Mouse (Mus musculus): ENCODE results near the gene Ttpal. TPM values are rescaled to one million over a fixed set of nuclear protein-coding genes. Genes with fewer than 3 reads are reported as not detected.

Ttpal gene
- polyA plus RNA-seq, 1 experiment from 2014 or later = 19.9 TPM

DNA sequence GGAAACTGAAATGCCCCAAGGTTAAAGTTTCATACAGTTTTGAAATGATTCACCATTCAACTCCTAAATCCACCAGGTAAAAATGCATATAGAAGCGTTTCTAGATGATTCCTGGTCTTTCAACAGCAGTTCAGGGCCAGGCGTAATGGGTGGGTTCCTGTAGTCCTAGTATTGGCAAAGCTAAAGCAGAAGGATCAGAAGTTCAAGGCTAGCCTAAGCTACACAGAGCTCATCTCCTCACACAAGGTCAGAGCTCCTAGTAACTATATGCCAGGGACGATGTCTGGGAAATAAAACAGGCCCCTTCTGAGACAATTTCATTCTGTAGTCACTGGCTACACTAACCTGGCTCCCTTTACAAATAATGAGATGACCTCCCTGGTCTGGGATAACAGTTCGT, 29.1 kb downstream of the Ttpal start:
- Histone ChIP-seq H3K4me2 (replicated peaks; ENCODE audit: low read depth) (no peak overlapping the region), H3K4me1 (replicated peaks; ENCODE audit: control insufficient read depth, insufficient read depth) (no peaks in the 10 kb centered on the region), H3K36me3 (ENCODE audit: control insufficient read depth, insufficient read depth, low read length) (peaks cover 27% of the 10 kb centered on the region), H3K9ac (ENCODE audit: low read length) (no peak overlapping the region), H3K27me3 (ENCODE audit: control insufficient read depth, insufficient read depth, low read length) (no peaks in the 10 kb centered on the region), H3K4me3 (ENCODE audit: low read depth, low read length) (no peak overlapping the region), H3K27ac (replicated peaks) (no peak overlapping the region), H3K9me3 (ENCODE audit: control insufficient read depth, low read length) (no peaks in the 10 kb centered on the region)
- no peak for DNase-seq (ENCODE audit: low spot score)
- WGBS = 93% methylated on average over 4 of the region's 4 CpGs
- ATAC-seq (ENCODE audit: low FRiP score, low TSS enrichment) = no peak
- TF ChIP-seq CTCF (IDR thresholded peaks at IDR 0.05; ENCODE audit: low read depth) (no peak), EP300 (optimal IDR thresholded peaks at IDR 0.05) (no peak)

DNA sequence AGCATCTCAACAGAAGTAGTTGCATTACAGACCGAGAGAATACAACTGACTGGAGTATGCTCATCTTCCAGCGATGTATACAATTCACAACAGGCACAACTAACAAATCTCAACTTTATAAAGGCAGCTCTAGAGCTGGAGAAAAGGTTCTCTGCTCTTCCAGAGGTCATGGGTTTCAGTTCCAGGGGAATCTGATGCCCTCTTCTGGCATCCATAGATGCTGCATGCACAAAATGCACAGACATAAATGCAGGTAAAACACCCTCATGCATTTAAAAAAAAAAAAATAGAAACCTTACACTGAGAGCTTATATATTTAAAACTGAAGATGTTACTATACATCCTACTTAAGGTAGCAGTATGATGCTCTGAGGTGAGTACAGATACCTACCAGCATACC, 29.6 kb downstream of the Ttpal start:
- no peak overlapping the region for H3K4me3 ChIP-seq (ENCODE audit: low read depth, low read length)
- no peaks in the 10 kb centered on the region for H3K4me1 ChIP-seq (replicated peaks; ENCODE audit: control insufficient read depth, insufficient read depth)
- no peaks in the 10 kb centered on the region for H3K9me3 ChIP-seq (ENCODE audit: control insufficient read depth, low read length)
- DNase-seq (ENCODE audit: low spot score) (no peak), ATAC-seq (ENCODE audit: low FRiP score, low TSS enrichment) (no peak)
- WGBS = 97% methylated on average over 2 of the region's 2 CpGs
- TF ChIP-seq EP300 (optimal IDR thresholded peaks at IDR 0.05) (no peak), CTCF (IDR thresholded peaks at IDR 0.05; ENCODE audit: low read depth) (peak; percentile 33; the same call in 1 of the 2 replicates)
- peaks cover 23% of the 10 kb centered on the region for H3K36me3 ChIP-seq (ENCODE audit: control insufficient read depth, insufficient read depth, low read length)
- H3K4me2 ChIP-seq (replicated peaks; ENCODE audit: low read depth) = no peak overlapping the region
- H3K27ac ChIP-seq (replicated peaks) = no peak overlapping the region
- H3K27me3 ChIP-seq (ENCODE audit: control insufficient read depth, insufficient read depth, low read length) = no peaks in the 10 kb centered on the region
- H3K9ac ChIP-seq (ENCODE audit: low read length) = no peak overlapping the region

DNA sequence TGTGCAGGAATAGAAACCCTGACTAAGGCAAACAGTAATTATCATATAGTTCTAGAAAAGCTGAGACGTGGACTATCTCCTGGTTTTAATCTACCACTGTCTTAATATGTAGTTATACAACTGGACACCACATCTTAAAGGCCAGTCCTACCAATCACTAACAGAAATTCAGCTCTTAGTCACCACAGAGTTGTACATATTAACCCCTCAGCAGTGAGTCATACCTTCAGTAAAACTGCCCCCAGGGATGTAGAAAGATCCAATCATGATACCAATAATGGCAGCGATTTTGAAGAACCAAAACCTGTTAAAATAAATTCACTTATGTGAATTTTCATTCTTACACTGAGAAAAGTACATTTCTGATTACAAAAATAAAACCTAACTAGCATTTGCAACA, 32.1 kb downstream of the Ttpal start:
- no peak for DNase-seq (ENCODE audit: low spot score)
- Histone ChIP-seq H3K27ac (replicated peaks) (no peak overlapping the region), H3K4me3 (ENCODE audit: low read depth, low read length) (no peak overlapping the region), H3K9me3 (ENCODE audit: control insufficient read depth, low read length) (no peaks in the 10 kb centered on the region), H3K9ac (ENCODE audit: low read length) (no peak overlapping the region), H3K4me2 (replicated peaks; ENCODE audit: low read depth) (no peak overlapping the region), H3K4me1 (replicated peaks; ENCODE audit: control insufficient read depth, insufficient read depth) (no peaks in the 10 kb centered on the region), H3K36me3 (ENCODE audit: control insufficient read depth, insufficient read depth, low read length) (peaks cover 14% of the 10 kb centered on the region), H3K27me3 (ENCODE audit: control insufficient read depth, insufficient read depth, low read length) (no peaks in the 10 kb centered on the region)
- ATAC-seq (ENCODE audit: low FRiP score, low TSS enrichment) = no peak
- 91% methylated on average over 2 of the region's 2 CpGs for WGBS
- TF ChIP-seq CTCF (IDR thresholded peaks at IDR 0.05; ENCODE audit: low read depth) (no peak), EP300 (optimal IDR thresholded peaks at IDR 0.05) (no peak)

DNA sequence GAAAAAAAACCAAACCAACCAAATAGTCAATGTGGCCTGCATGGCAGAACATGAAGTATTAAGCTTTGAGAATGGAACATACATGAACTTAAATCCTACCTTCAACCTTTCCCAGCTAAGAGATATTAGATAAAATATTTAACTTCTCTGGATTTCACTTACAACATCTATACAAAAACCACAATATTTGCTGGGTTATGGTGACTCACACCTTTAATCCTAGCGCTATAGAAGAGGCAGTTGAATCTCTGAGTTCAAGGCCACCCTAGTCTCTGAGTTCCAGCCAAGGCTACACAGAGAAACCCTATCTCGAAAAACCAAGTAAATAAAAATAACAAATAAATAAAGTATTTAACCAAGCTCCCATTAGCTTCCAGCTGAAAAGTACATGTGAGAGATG, 33.9 kb downstream of the Ttpal start:
- Histone ChIP-seq H3K27me3 (ENCODE audit: control insufficient read depth, insufficient read depth, low read length) (no peaks in the 10 kb centered on the region), H3K4me3 (ENCODE audit: low read depth, low read length) (no peak overlapping the region), H3K4me2 (replicated peaks; ENCODE audit: low read depth) (no peak overlapping the region), H3K4me1 (replicated peaks; ENCODE audit: control insufficient read depth, insufficient read depth) (no peaks in the 10 kb centered on the region), H3K36me3 (ENCODE audit: control insufficient read depth, insufficient read depth, low read length) (0 out of 2 replicates have a peak, but pooled peaks cover 6% of the 10 kb centered on the region), H3K9ac (ENCODE audit: low read length) (no peak overlapping the region), H3K9me3 (ENCODE audit: control insufficient read depth, low read length) (no peaks in the 10 kb centered on the region), H3K27ac (replicated peaks) (no peak overlapping the region)
- ATAC-seq (ENCODE audit: low FRiP score, low TSS enrichment) (no peak), DNase-seq (ENCODE audit: low spot score) (no peak)
- TF ChIP-seq CTCF (IDR thresholded peaks at IDR 0.05; ENCODE audit: low read depth) (no peak), EP300 (optimal IDR thresholded peaks at IDR 0.05) (no peak)
- WGBS = 89% methylated on average over 2 of the region's 2 CpGs

DNA sequence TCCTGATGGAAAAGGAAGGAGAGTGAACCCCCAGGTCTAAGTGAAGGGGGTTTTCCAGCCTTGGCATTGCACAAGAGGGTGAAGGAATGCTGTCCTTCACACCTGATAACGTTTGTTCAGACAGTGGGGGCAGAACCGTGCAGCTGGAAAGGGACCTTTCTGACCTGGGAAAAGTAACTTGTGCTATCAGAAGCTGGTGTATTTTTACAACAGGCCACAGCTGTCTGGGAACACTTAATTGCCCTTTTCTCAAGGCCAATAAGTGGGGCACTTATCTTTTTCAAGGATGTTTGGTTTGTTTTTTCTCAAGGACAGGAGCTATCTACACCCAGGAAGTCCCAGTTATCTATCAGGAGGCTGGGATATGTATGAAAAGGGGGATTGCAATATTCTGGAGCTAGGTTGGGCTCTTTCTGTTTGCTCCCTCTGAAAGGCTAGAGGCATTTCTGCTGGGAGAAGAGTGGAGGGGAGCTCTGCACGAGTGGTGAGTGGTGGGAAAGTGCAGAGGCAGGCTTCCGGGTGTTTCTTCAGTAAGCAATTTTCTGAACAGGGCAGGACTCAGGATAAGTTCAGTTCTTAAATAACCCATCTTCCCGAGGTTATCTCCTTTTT, 35.6 kb downstream of the Ttpal start:
- Histone ChIP-seq H3K4me3 (ENCODE audit: low read depth, low read length) (no peak overlapping the region), H3K4me2 (replicated peaks; ENCODE audit: low read depth) (no peak overlapping the region), H3K27ac (replicated peaks) (no peak overlapping the region), H3K27me3 (ENCODE audit: control insufficient read depth, insufficient read depth, low read length) (no peaks in the 10 kb centered on the region), H3K9ac (ENCODE audit: low read length) (no peak overlapping the region), H3K4me1 (replicated peaks; ENCODE audit: control insufficient read depth, insufficient read depth) (no peaks in the 10 kb centered on the region), H3K36me3 (ENCODE audit: control insufficient read depth, insufficient read depth, low read length) (0 out of 2 replicates have a peak, but pooled peaks cover 6% of the 10 kb centered on the region), H3K9me3 (ENCODE audit: control insufficient read depth, low read length) (no peaks in the 10 kb centered on the region)
- DNase-seq (ENCODE audit: low spot score) (no peak), ATAC-seq (ENCODE audit: low FRiP score, low TSS enrichment) (no peak)
- TF ChIP-seq EP300 (optimal IDR thresholded peaks at IDR 0.05) (no peak), CTCF (IDR thresholded peaks at IDR 0.05; ENCODE audit: low read depth) (no peak)
- WGBS = 44% methylated on average over 5 of the region's 5 CpGs

DNA sequence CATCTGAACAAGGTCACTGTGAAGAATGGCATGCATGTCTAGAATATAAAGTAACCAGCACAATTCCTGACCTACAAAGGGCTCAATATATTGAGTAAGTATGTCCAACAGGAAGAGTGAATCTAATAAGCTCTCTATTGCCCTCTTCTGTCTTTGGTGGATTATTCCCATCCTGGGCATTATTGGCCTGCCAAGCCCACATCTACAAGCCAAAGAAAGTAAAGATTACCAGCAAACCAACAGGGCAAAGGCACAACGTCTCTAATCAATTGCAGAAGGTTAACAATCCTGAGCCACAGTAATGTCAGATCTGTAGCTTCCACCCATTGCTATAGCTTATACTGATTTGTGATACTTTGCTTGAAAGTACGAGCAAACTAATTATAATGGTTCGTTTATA, 38.4 kb downstream of the Ttpal start:
- 88% methylated on average over 3 of the region's 3 CpGs for WGBS
- DNase-seq (ENCODE audit: low spot score) (no peak), ATAC-seq (ENCODE audit: low FRiP score, low TSS enrichment) (no peak)
- H3K4me3 ChIP-seq (ENCODE audit: low read depth, low read length) = no peak overlapping the region
- H3K9me3 ChIP-seq (ENCODE audit: control insufficient read depth, low read length) = no peaks in the 10 kb centered on the region
- H3K36me3 ChIP-seq (ENCODE audit: control insufficient read depth, insufficient read depth, low read length) = 0 out of 2 replicates have a peak, but pooled peaks cover 2% of the 10 kb centered on the region
- H3K27me3 ChIP-seq (ENCODE audit: control insufficient read depth, insufficient read depth, low read length) = no peaks in the 10 kb centered on the region
- H3K4me1 ChIP-seq (replicated peaks; ENCODE audit: control insufficient read depth, insufficient read depth) = no peaks in the 10 kb centered on the region
- no peak overlapping the region for H3K9ac ChIP-seq (ENCODE audit: low read length)
- no peak overlapping the region for H3K27ac ChIP-seq (replicated peaks)
- TF ChIP-seq EP300 (optimal IDR thresholded peaks at IDR 0.05) (no peak), CTCF (IDR thresholded peaks at IDR 0.05; ENCODE audit: low read depth) (peak; percentile 47)
- no peak overlapping the region for H3K4me2 ChIP-seq (replicated peaks; ENCODE audit: low read depth)

Measured in stomach, postnatal 0 days (tissue).